Mouse (Mus musculus): Measurements from ENCODE around the gene Drd1. TPM values are rescaled to one million over a fixed set of nuclear protein-coding genes. Genes with fewer than 3 reads are reported as not detected.

Drd1 gene
- polyA plus RNA-seq (2012; ENCODE audit: insufficient read depth, low replicate concordance), result not detected in 2 replicates

- peaks cover under 1% of the 10 kb centered on the region; the same call in 1 of the 2 replicates for H3K9me3 ChIP-seq
- peaks cover 9% of the 10 kb centered on the region for H3K4me1 ChIP-seq
- H3K27me3 ChIP-seq (replicated peaks), result peaks cover 55% of the 10 kb centered on the region
- no peaks in the 10 kb centered on the region for H3K36me3 ChIP-seq (replicated peaks; ENCODE audit: low read length)
- peak within 1 kb of the TSS; percentile 88 for H3K4me3 ChIP-seq (replicated peaks)
- TF ChIP-seq GATA1 (IDR thresholded peaks at IDR 0.05; ENCODE audit: borderline replicate concordance, low read length) (no peak), FLI1 (IDR thresholded peaks at IDR 0.05; ENCODE audit: low read length) (no peak)
Measured at GRCm38 (mm10) chr13:54055448-54055861, at the start of gene Drd1. TSS of gene Drd1 (minus strand) at chr13:54055705.

DNA sequence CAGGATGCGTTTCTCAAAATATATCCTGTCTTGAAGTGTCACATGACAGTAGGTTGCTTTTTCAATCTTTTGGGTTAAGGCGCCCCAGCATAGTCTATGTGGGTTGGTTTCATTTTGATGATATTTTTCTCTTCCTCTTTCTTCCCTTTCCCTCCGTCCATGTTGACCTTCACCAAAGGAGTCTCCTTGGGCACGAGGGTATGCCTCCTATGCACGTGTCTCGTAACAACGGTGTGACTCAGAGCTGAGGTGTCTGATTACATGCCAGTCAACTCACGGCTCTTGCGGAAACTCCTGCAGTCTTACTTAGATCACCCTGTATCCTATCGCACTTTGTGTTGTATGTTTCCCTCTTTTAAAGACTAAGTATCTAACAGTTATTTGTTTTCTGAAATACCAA is 48.4 kb upstream of the Drd1 start:
- Histone ChIP-seq H3K4me1 (peaks cover 51% of the 10 kb centered on the region), H3K9me3 (no peaks in the 10 kb centered on the region), H3K36me3 (replicated peaks; ENCODE audit: low read length) (peaks cover 95% of the 10 kb centered on the region), H3K27me3 (replicated peaks) (no peaks in the 10 kb centered on the region), H3K4me3 (replicated peaks) (no peak overlapping the region)
- no peak for TF ChIP-seq FLI1 (IDR thresholded peaks at IDR 0.05; ENCODE audit: low read length)
- TF ChIP-seq GATA1 (IDR thresholded peaks at IDR 0.05; ENCODE audit: borderline replicate concordance, low read length), result no peak

GRCm38 (mm10) chr13:54103271-54103670 is 47.8 kb upstream of the Drd1 start:
- H3K4me3 ChIP-seq (replicated peaks), result no peak overlapping the region
- H3K36me3 ChIP-seq (replicated peaks; ENCODE audit: low read length), result peaks cover 95% of the 10 kb centered on the region
- no peaks in the 10 kb centered on the region for H3K9me3 ChIP-seq
- TF ChIP-seq FLI1 (IDR thresholded peaks at IDR 0.05; ENCODE audit: low read length) (no peak), GATA1 (IDR thresholded peaks at IDR 0.05; ENCODE audit: borderline replicate concordance, low read length) (no peak)
- no peaks in the 10 kb centered on the region for H3K27me3 ChIP-seq (replicated peaks)
- peaks cover 56% of the 10 kb centered on the region for H3K4me1 ChIP-seq

DNA sequence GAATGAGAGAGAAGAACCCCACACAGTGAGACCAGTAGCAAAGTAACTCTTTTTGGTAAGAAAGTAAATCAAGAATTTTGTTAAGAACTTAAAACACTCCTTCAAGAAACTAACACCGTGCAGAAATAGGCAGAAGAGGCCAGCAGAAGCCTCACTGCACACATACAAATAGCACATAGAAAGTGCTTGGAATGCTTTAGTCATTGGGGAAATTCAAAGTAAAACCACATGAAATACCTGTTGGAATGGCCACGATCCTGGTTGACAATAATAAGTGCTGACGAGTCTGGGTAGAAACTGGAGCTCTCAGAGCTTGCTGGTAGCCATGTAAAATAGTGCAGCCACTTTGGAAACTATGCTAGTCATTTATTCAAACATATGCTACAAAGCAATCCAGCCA is 46.6 kb upstream of the Drd1 start:
- TF ChIP-seq GATA1 (IDR thresholded peaks at IDR 0.05; ENCODE audit: borderline replicate concordance, low read length) (no peak), FLI1 (IDR thresholded peaks at IDR 0.05; ENCODE audit: low read length) (no peak)
- Histone ChIP-seq H3K9me3 (no peaks in the 10 kb centered on the region), H3K4me3 (replicated peaks) (no peak overlapping the region), H3K27me3 (replicated peaks) (no peaks in the 10 kb centered on the region), H3K4me1 (peaks cover 68% of the 10 kb centered on the region), H3K36me3 (replicated peaks; ENCODE audit: low read length) (peaks cover 95% of the 10 kb centered on the region)

DNA sequence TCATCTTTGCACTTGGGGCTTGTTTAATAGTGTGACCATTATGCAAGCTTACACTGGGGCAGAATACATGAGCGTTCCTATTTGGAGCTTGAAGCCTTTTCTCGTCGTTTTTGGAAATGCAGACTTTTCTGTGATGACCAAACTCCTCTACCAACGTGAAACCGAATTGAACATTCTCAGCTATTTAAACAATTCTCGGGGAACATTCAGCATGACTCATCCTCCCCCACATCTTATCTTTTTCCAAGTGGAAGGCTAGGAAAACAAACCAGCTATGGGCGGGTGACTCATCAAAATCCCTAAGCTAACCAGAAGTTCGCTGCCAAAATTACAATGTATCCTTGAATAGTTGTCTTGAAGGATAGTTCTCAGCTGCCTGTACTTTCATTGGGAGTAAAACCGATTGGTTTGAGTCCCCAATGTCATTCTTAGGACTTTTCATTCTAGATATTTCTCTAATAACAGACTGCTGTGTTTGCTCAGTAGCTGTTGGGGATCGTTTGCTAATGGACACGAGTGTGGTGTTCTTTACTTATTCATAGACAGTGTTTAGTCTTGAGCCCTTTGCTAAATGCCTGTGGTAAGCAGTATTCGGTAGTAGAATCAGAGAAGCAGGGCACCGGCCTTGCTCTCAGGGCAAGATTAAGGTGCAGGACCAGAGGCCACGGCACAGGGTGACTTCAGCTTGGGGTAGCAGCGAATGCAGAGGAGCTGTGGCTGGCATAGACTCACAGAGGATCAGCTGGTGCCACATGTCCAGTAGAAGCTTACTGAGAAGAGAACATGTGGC is 45.7 kb upstream of the Drd1 start:
- H3K4me3 ChIP-seq (replicated peaks), result peak overlapping the region; percentile 83
- H3K9me3 ChIP-seq, result no peaks in the 10 kb centered on the region
- H3K27me3 ChIP-seq (replicated peaks), result no peaks in the 10 kb centered on the region
- peaks cover 76% of the 10 kb centered on the region for H3K4me1 ChIP-seq
- peaks cover 95% of the 10 kb centered on the region for H3K36me3 ChIP-seq (replicated peaks; ENCODE audit: low read length)
- TF ChIP-seq FLI1 (IDR thresholded peaks at IDR 0.05; ENCODE audit: low read length) (no peak), GATA1 (IDR thresholded peaks at IDR 0.05; ENCODE audit: borderline replicate concordance, low read length) (no peak)

DNA sequence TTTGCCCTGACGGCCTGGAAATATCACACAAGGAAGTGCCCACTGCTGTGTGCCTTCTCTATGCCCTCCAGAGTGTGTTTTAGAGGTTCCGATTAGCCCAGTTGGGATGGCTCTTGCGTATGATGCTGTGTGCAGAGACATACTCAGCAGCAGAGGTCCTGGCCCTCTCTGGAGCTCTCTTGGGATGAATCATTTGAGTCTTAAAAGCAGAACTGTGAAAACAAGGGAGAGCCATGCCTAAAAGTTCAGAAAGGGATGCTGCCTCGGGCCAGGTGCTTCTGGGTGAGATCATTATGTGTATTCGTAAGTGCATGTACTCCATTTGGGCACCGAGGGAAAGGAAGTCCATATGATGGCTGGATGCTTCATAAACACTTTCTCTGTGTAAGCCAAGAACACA is 42.3 kb upstream of the Drd1 start:
- no peak for TF ChIP-seq GATA1 (IDR thresholded peaks at IDR 0.05; ENCODE audit: borderline replicate concordance, low read length)
- TF ChIP-seq FLI1 (IDR thresholded peaks at IDR 0.05; ENCODE audit: low read length), result no peak
- Histone ChIP-seq H3K4me1 (peaks cover 92% of the 10 kb centered on the region), H3K36me3 (replicated peaks; ENCODE audit: low read length) (peaks cover 99% of the 10 kb centered on the region)

DNA sequence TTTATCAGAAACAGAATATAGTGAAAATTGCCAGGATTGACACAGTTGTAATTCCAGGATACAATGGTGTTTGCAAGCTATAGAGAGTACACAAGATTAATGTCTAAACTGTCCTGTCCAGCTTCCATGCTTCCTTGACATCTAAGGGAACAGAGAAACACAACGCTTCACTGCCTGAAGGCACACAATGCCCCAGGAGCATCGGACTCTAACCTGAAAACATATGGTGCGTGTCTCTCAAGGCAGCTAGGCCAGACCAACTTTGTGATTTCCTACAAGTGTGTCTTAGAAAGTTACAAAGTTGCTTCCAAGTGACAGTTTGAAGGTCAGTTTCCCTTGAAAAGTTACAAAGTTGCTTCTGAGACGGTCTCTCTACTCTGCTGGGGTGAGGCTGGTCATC is 41.7 kb upstream of the Drd1 start:
- Histone ChIP-seq H3K4me1 (peaks cover 87% of the 10 kb centered on the region), H3K27me3 (replicated peaks) (no peaks in the 10 kb centered on the region), H3K36me3 (replicated peaks; ENCODE audit: low read length) (peaks cover 99% of the 10 kb centered on the region), H3K4me3 (replicated peaks) (no peak overlapping the region), H3K9me3 (no peaks in the 10 kb centered on the region)
- no peak for TF ChIP-seq GATA1 (IDR thresholded peaks at IDR 0.05; ENCODE audit: borderline replicate concordance, low read length)
- no peak for TF ChIP-seq FLI1 (IDR thresholded peaks at IDR 0.05; ENCODE audit: low read length)

More for the DNA sequence above, 42.3 kb upstream of the Drd1 start:
- Histone ChIP-seq H3K27me3 (replicated peaks) (no peaks in the 10 kb centered on the region), H3K4me3 (replicated peaks) (no peak overlapping the region), H3K9me3 (no peaks in the 10 kb centered on the region)

- Histone ChIP-seq H3K36me3 (replicated peaks; ENCODE audit: low read length) (peaks cover 100% of the 10 kb centered on the region), H3K4me1 (peaks cover 78% of the 10 kb centered on the region), H3K4me3 (replicated peaks) (peak overlapping the region; percentile 73), H3K9me3 (no peaks in the 10 kb centered on the region), H3K27me3 (replicated peaks) (no peaks in the 10 kb centered on the region)
- TF ChIP-seq GATA1 (IDR thresholded peaks at IDR 0.05; ENCODE audit: borderline replicate concordance, low read length), result no peak
- no peak for TF ChIP-seq FLI1 (IDR thresholded peaks at IDR 0.05; ENCODE audit: low read length)
Measured at GRCm38 (mm10) chr13:54095721-54096120, 40.2 kb upstream of the Drd1 start.

DNA sequence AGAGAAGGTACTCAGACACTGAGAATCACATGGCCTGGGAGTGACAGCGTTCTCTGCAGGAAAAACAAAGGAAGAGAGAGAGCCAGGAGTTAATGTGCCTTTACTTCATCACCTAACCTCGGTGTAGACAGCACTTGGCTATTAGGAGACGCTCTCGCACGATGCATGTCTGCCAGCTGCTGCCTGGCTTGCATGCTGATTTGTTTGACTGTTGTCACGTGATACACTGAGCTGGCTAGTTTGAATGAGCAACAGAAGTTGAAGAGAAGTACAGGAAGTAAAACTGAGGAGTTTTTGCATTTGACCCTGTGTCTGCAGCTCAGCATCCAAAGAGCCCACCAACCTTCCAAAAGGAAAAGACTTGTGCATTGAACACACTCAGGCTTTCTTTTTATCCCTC is 39.5 kb upstream of the Drd1 start:
- Histone ChIP-seq H3K9me3 (no peaks in the 10 kb centered on the region), H3K4me1 (peaks cover 70% of the 10 kb centered on the region), H3K36me3 (replicated peaks; ENCODE audit: low read length) (peaks cover 99% of the 10 kb centered on the region), H3K4me3 (replicated peaks) (peak overlapping the region; percentile 68), H3K27me3 (replicated peaks) (no peaks in the 10 kb centered on the region)
- TF ChIP-seq FLI1 (IDR thresholded peaks at IDR 0.05; ENCODE audit: low read length) (no peak), GATA1 (IDR thresholded peaks at IDR 0.05; ENCODE audit: borderline replicate concordance, low read length) (no peak)

- TF ChIP-seq FLI1 (IDR thresholded peaks at IDR 0.05; ENCODE audit: low read length) (no peak), GATA1 (IDR thresholded peaks at IDR 0.05; ENCODE audit: borderline replicate concordance, low read length) (no peak)
- H3K36me3 ChIP-seq (replicated peaks; ENCODE audit: low read length), result peaks cover 99% of the 10 kb centered on the region
- no peaks in the 10 kb centered on the region for H3K27me3 ChIP-seq (replicated peaks)
- no peaks in the 10 kb centered on the region for H3K9me3 ChIP-seq
- peaks cover 64% of the 10 kb centered on the region for H3K4me1 ChIP-seq
- peak overlapping the region; percentile 68 for H3K4me3 ChIP-seq (replicated peaks)
Measured at GRCm38 (mm10) chr13:54094349-54094748, 38.8 kb upstream of the Drd1 start.

Measured in megakaryocyte, embryonic 14.5 days (primary cell).